Mouse (Mus musculus) intestine, embryonic 15.5 days (tissue): ENCODE data around the gene Tmem101. TPM values are rescaled to one million over a fixed set of nuclear protein-coding genes. Genes with fewer than 3 reads are reported as not detected.
A peak's percentile ranks its signal among the peaks of the same experiment; 100 is the strongest.

Source experiments
- ATAC-seq: fragments of 200-750 bp; cut with Nextera tagmentation; 2 replicates; pipeline ENCODE4 v1.8.0; 2017; ENCODE audit warnings: moderate TSS enrichment, moderate library complexity
- H3K27ac ChIP-seq: fragments of 300-500 bp; sonication (generic); 2 replicates; pipeline ENCODE4 v1.5.1; 2015; ENCODE audit warnings: mild to moderate bottlenecking, inconsistent platforms
- H3K27me3 ChIP-seq: fragments of 300-500 bp; sonication (generic); replicated peaks from 2 replicates; pipeline ENCODE4 v1.6.1; 2015; ENCODE audit warnings: inconsistent platforms
- H3K36me3 ChIP-seq: fragments of 300-500 bp; sonication (generic); 2 replicates; pipeline ENCODE4 v1.6.1; 2015; ENCODE audit warnings: inconsistent platforms
- H3K4me1 ChIP-seq: fragments of 300-500 bp; sonication (generic); replicated peaks from 2 replicates; pipeline ENCODE4 v1.6.1; 2015; ENCODE audit warnings: inconsistent platforms
- H3K4me2 ChIP-seq: fragments of 300-500 bp; sonication (generic); replicated peaks from 2 replicates; pipeline ENCODE4 v1.6.1; 2015; ENCODE audit warnings: mild to moderate bottlenecking, inconsistent platforms
- H3K4me3 ChIP-seq: fragments of 300-500 bp; sonication (generic); replicated peaks from 2 replicates; pipeline ENCODE4 v1.5.1; 2015; ENCODE audit warnings: inconsistent platforms
- H3K9ac ChIP-seq: fragments of 300-500 bp; sonication (generic); 2 replicates; pipeline ENCODE4 v1.6.1; 2015; ENCODE audit warnings: inconsistent platforms
- H3K9me3 ChIP-seq: fragments of 300-500 bp; sonication (generic); 2 replicates; pipeline ENCODE4 v1.6.1; 2016; ENCODE audit warnings: inconsistent platforms
- WGBS: fragments of 180-500 bp; shearing (Covaris S2); methylation state at CpG from one replicate; pipeline ENCODE4 v1.1.7; 2015; 5-methylcytosine and 5-hydroxymethylcytosine counted together
- polyA plus RNA-seq: library from polyadenylated mRNA; unstranded; fragments of >200 nt; fragmentation: Nextera tagmentation; extraction: Ambion mirVana; gene quantifications from 2 replicates; pipeline ENCODE4 v1.2.1, GENCODE M21; 2015

Tmem101 gene
- polyA plus RNA-seq, 1 experiment from 2014 or later, result 23.8 TPM

DNA sequence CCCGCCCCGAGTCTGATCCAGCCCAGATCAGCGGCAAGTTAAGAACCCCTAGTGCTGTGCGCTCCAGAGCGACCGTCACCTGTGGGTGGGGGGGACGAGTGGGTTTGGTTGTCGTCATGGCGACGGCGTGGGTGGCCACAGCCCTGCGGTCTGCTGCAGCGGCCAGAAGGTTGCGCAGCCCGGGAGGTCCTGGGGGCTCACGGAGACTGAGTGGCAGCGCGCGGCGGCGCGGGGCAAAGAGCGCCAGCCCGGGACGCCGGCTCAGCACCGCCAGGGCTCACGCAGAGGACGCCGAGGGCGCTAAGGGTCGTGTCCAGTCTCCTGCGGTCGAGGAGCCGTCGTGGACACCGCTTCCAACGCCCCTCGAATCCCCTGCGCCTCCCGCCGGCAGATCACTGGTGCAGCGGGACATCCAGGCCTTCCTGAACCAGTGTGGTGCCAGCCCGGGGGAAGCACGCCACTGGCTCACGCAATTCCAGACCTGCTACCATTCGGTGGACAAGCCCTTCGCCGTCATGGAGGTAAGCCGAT, 10.7 kb downstream of the Tmem101 start, which contains the start of gene Nags:
Gene Nags (plus strand): TSS at position 43 of the 531 bp plus-strand sequence.
- peak within 1 kb of the TSS; percentile 52 for H3K9ac ChIP-seq
- H3K9me3 ChIP-seq, result no peaks in the 10 kb centered on the region
- H3K27me3 ChIP-seq, result peaks cover 41% of the 10 kb centered on the region
- no peaks in the 10 kb centered on the region for H3K36me3 ChIP-seq
- WGBS, result 1% methylated on average over 50 of the region's 50 CpGs
- peak within 1 kb of the TSS; percentile 45 for H3K4me3 ChIP-seq
- ATAC-seq, result peak; percentile 17
- H3K4me1 ChIP-seq, result peaks cover 28% of the 10 kb centered on the region
- peak within 1 kb of the TSS; percentile 66 for H3K4me2 ChIP-seq
- peak within 1 kb of the TSS; percentile 56 for H3K27ac ChIP-seq

DNA sequence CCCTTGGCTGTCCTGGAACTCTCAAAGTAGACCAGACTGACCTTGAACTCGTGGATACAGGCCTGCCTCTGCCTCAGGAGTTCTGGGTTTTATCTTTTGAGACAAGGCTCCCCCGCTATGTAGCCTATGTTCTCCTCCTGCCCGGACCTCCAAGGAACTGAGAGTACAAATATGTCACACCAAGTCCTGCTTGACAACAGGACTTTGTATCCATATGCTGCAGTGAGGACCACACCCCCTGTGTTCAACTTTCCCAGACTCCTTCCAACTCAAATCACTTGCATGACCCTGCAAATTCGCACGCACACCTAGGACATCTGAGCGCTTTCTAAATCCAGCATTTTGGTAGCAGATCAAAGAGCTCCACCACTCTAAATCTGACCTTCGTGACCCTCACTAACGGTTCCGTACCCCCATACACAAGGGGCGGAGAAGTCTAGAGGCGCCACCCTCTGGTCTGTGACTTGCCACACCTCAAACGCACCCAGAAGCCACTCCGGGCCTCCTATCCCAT, 11.2 kb downstream of the Tmem101 start:
- Histone ChIP-seq H3K27ac (peak overlapping the region; percentile 56), H3K36me3 (no peaks in the 10 kb centered on the region), H3K9ac (peak overlapping the region; percentile 52; the same call in 1 of the 2 replicates), H3K4me3 (peak overlapping the region; percentile 45), H3K27me3 (peaks cover 41% of the 10 kb centered on the region), H3K4me1 (peaks cover 28% of the 10 kb centered on the region), H3K9me3 (no peaks in the 10 kb centered on the region), H3K4me2 (peak overlapping the region; percentile 66)
- 23% methylated on average over 13 of the region's 13 CpGs for WGBS
- peak; percentile 73 for ATAC-seq

DNA sequence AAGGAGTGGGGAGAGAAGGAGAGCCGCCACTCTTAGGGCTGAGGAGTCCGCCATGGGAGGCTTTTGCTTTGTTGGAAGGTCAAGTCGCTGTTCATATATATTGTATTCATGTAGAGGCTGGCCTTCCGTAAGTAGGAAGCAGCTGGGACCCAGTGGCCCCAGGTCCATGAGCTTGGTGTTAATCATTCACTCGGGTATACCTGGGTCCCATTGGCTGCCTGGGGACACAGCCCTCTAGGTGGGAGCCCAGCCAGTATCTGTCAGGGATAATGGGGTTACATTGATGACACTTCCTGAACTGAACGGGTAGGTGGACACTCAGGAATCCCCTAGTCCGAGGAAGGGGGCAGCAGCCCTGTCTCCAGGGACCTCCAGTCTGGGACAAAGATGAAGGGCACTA, 13.8 kb downstream of the Tmem101 start:
- Histone ChIP-seq H3K36me3 (no peaks in the 10 kb centered on the region), H3K4me1 (peaks cover 24% of the 10 kb centered on the region), H3K4me3 (no peak overlapping the region), H3K4me2 (peak overlapping the region; percentile 37), H3K27me3 (peaks cover 22% of the 10 kb centered on the region), H3K9ac (no peak overlapping the region), H3K27ac (peak overlapping the region; percentile 74), H3K9me3 (no peaks in the 10 kb centered on the region)
- peak; percentile 75 for ATAC-seq
- 51% methylated on average over 7 of the region's 7 CpGs for WGBS

DNA sequence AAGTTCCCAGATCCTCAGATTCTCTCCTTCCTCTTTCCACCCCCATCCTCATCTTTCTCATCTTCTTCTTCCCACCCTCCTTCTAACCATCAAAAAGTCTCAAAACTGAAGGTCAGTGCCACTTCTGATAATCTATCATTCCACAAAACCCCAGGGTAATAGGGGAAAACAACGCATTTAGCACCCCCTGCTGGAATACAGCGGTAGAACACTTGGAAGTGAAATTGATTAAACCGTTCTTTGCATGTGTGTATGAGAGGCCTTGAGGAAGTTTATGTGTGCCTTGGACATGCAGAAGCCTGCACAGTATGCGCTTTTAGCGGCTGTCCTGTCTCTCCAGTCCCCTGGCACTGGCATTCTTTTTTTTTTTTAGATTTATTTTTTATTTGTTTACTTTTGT, 15.7 kb downstream of the Tmem101 start:
- H3K4me1 ChIP-seq, result peaks cover 10% of the 10 kb centered on the region
- H3K27me3 ChIP-seq, result peaks cover 7% of the 10 kb centered on the region
- H3K27ac ChIP-seq, result no peak overlapping the region
- WGBS, result 2% methylated on average over 5 of the region's 5 CpGs
- no peaks in the 10 kb centered on the region for H3K9me3 ChIP-seq
- ATAC-seq, result no peak
- no peak overlapping the region for H3K4me2 ChIP-seq
- no peaks in the 10 kb centered on the region for H3K36me3 ChIP-seq
- H3K9ac ChIP-seq, result no peak overlapping the region
- no peak overlapping the region for H3K4me3 ChIP-seq

DNA sequence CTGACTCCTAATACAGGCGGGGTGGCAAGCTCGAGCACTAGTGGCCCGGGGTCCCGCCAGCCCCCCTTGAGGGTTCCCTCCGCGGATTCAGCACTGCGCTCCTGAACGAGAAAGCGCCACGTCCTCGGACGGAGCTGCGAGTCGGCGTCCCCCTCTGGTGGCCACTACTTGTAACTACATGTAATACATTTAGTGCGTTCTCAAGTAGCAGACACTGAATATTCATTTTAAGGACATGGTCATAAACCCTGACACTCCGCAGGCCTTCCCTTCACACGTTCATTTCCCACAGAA, 17.8 kb downstream of the Tmem101 start:
- under 1% methylated on average over 18 of the region's 18 CpGs for WGBS
- Histone ChIP-seq H3K4me2 (peak overlapping the region; percentile 70), H3K27me3 (no peaks in the 10 kb centered on the region), H3K9ac (peak overlapping the region; percentile 40; the same call in 1 of the 2 replicates), H3K36me3 (no peaks in the 10 kb centered on the region), H3K4me3 (peak overlapping the region; percentile 17; the same call in 1 of the 2 replicates), H3K27ac (no peak overlapping the region), H3K4me1 (peaks cover 9% of the 10 kb centered on the region; the same call in 1 of the 2 replicates), H3K9me3 (no peaks in the 10 kb centered on the region)
- no peak for ATAC-seq

DNA sequence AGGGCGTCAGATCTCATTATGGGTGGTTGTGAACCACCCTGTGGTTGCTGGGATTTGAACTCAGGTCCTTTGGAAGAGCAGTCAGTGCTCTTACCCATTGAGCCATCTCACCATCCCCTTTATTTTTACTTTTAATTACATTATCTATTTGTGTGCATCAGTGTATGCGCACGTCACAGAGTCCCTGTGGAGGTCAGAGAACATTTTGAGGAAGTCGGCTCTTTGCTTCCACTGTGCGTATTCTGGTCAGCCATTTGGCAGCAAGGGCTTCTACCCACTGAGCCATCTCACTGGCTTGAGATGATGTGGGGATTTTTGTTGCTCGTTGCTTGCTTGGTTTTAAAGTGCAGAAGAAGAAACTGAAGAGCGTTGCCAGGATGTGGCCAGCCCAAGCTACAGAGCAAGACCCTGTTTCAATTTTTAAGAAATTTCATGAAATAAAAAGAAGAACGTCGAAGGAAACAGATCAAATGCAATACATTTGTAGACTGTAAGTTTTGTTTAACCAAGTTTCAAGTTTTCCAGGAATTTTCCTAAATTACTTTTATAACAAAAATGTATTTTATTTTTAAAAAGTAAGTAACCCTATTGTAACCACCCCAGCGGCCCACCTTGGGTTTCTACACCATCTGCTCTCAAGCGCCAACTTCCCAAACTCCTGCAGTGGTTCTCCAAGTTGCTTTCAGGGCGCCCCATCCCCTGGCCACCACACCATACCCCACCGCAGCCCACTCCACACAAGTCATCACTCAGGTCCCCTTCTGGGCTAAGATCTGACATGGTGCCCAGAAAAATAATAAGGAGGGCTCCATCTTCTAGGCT, 18.4 kb downstream of the Tmem101 start:
- no peak for ATAC-seq
- no peaks in the 10 kb centered on the region for H3K9me3 ChIP-seq
- H3K4me2 ChIP-seq, result peak overlapping the region; percentile 70
- WGBS, result 41% methylated on average over 13 of the region's 13 CpGs
- no peaks in the 10 kb centered on the region for H3K36me3 ChIP-seq
- H3K27me3 ChIP-seq, result no peaks in the 10 kb centered on the region
- H3K9ac ChIP-seq, result peak overlapping the region; percentile 40; the same call in 1 of the 2 replicates
- H3K27ac ChIP-seq, result no peak overlapping the region
- peaks cover 9% of the 10 kb centered on the region; the same call in 1 of the 2 replicates for H3K4me1 ChIP-seq
- H3K4me3 ChIP-seq, result peak overlapping the region; percentile 17; the same call in 1 of the 2 replicates

DNA sequence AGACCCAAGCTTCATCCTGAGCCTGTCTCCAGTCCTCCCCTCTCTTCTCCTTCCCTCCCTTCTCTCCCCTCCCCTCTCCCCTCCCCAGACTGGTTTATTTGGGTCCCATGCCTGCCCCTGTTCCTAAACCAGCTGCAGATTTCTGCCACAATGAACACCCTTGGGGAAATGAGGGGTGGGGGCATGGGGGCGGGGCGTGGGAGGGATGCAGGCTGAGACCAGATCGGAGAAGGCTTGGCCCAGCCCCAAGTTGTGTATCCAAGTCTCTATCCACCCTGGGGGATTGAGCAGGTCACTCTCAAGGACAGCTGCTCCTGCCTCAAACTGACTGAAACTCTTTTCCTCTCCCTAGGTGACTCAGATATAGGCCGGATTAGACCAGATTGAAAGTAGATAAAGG, 21.7 kb downstream of the Tmem101 start:
- H3K4me2 ChIP-seq, result no peak overlapping the region
- no peak overlapping the region for H3K4me3 ChIP-seq
- no peaks in the 10 kb centered on the region for H3K9me3 ChIP-seq
- no peak for ATAC-seq
- no peak overlapping the region for H3K9ac ChIP-seq
- peaks cover 7% of the 10 kb centered on the region; the same call in 1 of the 2 replicates for H3K4me1 ChIP-seq
- WGBS, result 28% methylated on average over 4 of the region's 4 CpGs
- H3K27me3 ChIP-seq, result no peaks in the 10 kb centered on the region
- H3K36me3 ChIP-seq, result no peaks in the 10 kb centered on the region
- no peak overlapping the region for H3K27ac ChIP-seq

DNA sequence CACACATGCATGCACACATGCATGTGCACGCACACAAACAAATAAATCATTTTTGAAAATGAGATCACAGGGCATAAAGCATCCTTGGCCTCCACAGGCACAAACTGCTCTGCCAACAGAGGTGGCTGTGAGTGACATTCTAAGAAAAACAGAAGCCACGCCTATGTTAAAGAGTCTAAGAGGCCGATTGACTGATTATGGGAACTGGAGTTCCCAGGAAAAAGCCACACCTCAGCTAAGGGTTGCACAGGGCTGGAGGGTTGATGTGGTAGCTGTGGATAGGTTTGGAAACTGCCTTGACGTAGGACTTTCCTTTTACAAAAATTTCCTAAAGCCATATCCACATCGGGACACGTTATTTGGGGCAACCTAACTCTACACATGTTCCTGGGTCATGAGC, 38.8 kb downstream of the Tmem101 start:
- H3K9ac ChIP-seq, result no peak overlapping the region
- no peaks in the 10 kb centered on the region for H3K36me3 ChIP-seq
- ATAC-seq, result no peak
- H3K4me3 ChIP-seq, result no peak overlapping the region
- no peaks in the 10 kb centered on the region for H3K4me1 ChIP-seq
- H3K4me2 ChIP-seq, result no peak overlapping the region
- no peaks in the 10 kb centered on the region for H3K27me3 ChIP-seq
- 77% methylated on average over 6 of the region's 6 CpGs for WGBS
- H3K27ac ChIP-seq, result no peak overlapping the region
- H3K9me3 ChIP-seq, result no peaks in the 10 kb centered on the region

DNA sequence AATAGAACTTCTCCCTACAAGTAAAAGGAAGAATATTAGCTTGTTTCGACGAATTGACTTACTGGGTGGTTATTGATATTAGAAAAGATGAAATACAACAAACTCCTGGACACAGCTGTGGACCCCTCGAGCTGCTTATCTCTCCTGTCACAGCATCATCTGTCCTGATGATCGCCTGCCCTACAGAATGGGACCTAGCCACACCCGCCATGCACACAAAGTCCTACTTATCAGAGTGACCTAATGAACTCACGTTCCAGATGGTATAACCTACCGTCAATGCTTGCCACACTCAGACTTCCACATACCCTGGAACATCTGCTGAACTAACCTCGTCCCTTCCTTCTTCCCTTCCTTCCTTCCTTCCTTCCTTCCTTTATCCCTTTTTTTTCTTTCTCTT, 40.0 kb downstream of the Tmem101 start:
- WGBS, result 57% methylated on average over 8 of the region's 8 CpGs
- H3K4me1 ChIP-seq, result no peaks in the 10 kb centered on the region
- no peak overlapping the region for H3K27ac ChIP-seq
- no peak for ATAC-seq
- H3K4me3 ChIP-seq, result no peak overlapping the region
- H3K9ac ChIP-seq, result no peak overlapping the region
- H3K36me3 ChIP-seq, result no peaks in the 10 kb centered on the region
- no peak overlapping the region for H3K4me2 ChIP-seq
- H3K9me3 ChIP-seq, result no peaks in the 10 kb centered on the region
- H3K27me3 ChIP-seq, result no peaks in the 10 kb centered on the region

DNA sequence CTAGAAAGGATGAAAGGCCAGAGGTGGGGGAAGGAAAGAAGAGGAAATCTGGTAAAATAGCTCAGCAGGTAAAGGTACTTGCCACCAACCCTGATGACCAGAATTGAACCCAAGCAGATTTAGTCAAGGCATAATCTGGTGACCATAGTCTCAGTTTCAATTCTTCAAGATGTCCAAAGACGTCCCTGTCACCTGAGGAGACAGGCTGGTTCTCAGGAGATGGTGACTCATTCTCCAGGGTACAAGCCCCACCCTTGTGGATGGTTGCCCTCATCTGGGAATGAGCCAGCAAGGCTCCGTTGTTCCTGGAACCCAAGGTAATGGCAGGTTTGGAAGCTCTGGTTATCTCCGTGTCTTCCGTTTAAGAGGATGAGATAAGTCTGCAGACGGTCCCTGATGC, 44.6 kb downstream of the Tmem101 start:
- Histone ChIP-seq H3K4me2 (no peak overlapping the region), H3K9me3 (no peaks in the 10 kb centered on the region), H3K4me1 (peaks cover 3% of the 10 kb centered on the region; the same call in 1 of the 2 replicates), H3K27me3 (peaks cover 27% of the 10 kb centered on the region), H3K4me3 (no peak overlapping the region), H3K27ac (no peak overlapping the region), H3K36me3 (no peaks in the 10 kb centered on the region), H3K9ac (no peak overlapping the region)
- 67% methylated on average over 5 of the region's 5 CpGs for WGBS
- no peak for ATAC-seq

DNA sequence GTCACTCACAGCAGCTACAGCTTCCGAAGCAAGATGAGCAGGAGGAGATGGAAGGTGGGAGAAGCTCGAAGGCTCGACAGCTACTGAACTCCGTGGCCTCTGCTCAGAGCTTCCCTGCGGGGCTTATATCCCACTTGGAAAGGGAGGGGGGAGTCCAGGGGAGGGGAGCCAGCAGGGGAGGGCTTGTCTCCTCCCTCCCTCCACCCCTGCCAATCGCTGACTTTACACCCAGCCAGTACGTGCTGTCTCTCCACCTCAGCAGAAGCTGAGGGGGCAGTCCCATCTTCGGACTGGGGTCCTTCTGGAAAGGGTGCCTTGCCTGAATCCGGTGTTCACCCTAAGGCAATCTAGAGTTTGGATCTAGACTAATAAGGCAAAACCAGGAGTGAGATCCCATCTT, 48.5 kb downstream of the Tmem101 start, which contains the start of gene Pyy:
Gene Pyy (minus strand): TSS at position 101 of the 400 bp plus-strand sequence.
- peak within 1 kb of the TSS; percentile 16; the same call in 1 of the 2 replicates for H3K4me3 ChIP-seq
- no peak for ATAC-seq

DNA sequence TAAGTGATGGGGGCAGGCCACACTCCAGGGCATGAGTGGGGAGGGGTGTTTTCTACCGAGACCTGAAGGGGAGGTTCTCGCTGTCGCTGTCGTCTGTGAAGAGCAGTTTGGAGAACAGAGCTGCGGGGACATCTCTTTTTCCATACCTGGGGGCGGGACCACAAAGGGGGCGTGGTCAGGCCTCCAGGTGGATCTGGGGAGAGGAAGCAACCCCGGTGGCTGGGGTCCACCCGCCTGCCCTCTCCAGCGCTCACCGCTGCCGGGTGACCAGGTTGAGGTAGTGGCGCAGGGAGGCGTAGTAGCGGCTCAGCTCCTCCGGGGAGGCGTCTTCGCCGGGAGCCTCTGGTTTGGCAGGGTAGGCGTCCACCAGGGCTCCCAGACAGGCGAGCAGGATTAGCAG, 49.3 kb downstream of the Tmem101 start:
- peaks cover 57% of the 10 kb centered on the region for H3K27me3 ChIP-seq

More for the DNA sequence above, 48.5 kb downstream of the Tmem101 start, which contains the start of gene Pyy:
- Histone ChIP-seq H3K4me1 (peaks cover 3% of the 10 kb centered on the region; the same call in 1 of the 2 replicates), H3K9me3 (no peaks in the 10 kb centered on the region), H3K9ac (no peak within 1 kb of the TSS), H3K27ac (no peak within 1 kb of the TSS), H3K36me3 (no peaks in the 10 kb centered on the region), H3K27me3 (peaks cover 57% of the 10 kb centered on the region), H3K4me2 (peak within 1 kb of the TSS; percentile 43)
- WGBS, result 10% methylated on average over 9 of the region's 9 CpGs

More for the DNA sequence above, 49.3 kb downstream of the Tmem101 start:
- Histone ChIP-seq H3K4me3 (peak overlapping the region; percentile 16; the same call in 1 of the 2 replicates), H3K4me1 (peaks cover 6% of the 10 kb centered on the region; the same call in 1 of the 2 replicates), H3K4me2 (peak overlapping the region; percentile 43), H3K9me3 (no peaks in the 10 kb centered on the region), H3K36me3 (no peaks in the 10 kb centered on the region), H3K27ac (no peak overlapping the region), H3K9ac (no peak overlapping the region)
- WGBS, result 1% methylated on average over 21 of the region's 21 CpGs
- ATAC-seq, result no peak
